Mouse (Mus musculus) intestine, embryonic 16.5 days (tissue): ENCODE measurements at regions not wholly inside any gene's neighbourhood (a gene's known extent, or its start where the extent isn't known, plus 50 kb on each side); places are given as distances from the start of the nearest gene placed in this dataset.
"Not testable (repeated sequence)": the region's sequence is repeated elsewhere in the genome, so short reads cannot be mapped to it uniquely, and the experiment has no call there.

Experiments
- ATAC-seq: fragments of 200-750 bp; cut with Nextera tagmentation; 2 replicates; pipeline ENCODE4 v1.8.0; 2017; ENCODE audit warnings: moderate TSS enrichment, moderate library complexity
- H3K27ac ChIP-seq: fragments of 300-500 bp; sonication (generic); 2 replicates; pipeline ENCODE4 v1.5.1; 2014; ENCODE audit warnings: mild to moderate bottlenecking, low read length
- H3K27me3 ChIP-seq: fragments of 300-500 bp; sonication (generic); replicated peaks from 2 replicates; pipeline ENCODE4 v1.6.1; 2014; ENCODE audit warnings: low read length, control low read depth, mixed read lengths; ENCODE audit not compliant: control insufficient read depth, insufficient read depth
- H3K36me3 ChIP-seq: fragments of 300-500 bp; sonication (generic); 2 replicates; pipeline ENCODE4 v1.6.1; 2014; ENCODE audit warnings: low read length, control low read depth; ENCODE audit not compliant: control insufficient read depth, insufficient read depth
- H3K4me1 ChIP-seq: fragments of 300-500 bp; sonication (generic); 2 replicates; pipeline ENCODE4 v1.6.1; 2014; ENCODE audit warnings: low read length, control low read depth, mixed read lengths; ENCODE audit not compliant: control insufficient read depth, insufficient read depth
- H3K4me2 ChIP-seq: fragments of 300-500 bp; sonication (generic); 2 replicates; pipeline ENCODE4 v1.6.1; 2014; ENCODE audit warnings: low read depth, low read length, control low read depth
- H3K4me3 ChIP-seq: fragments of 300-500 bp; sonication (generic); 2 replicates; pipeline ENCODE4 v1.5.1; 2014; ENCODE audit warnings: mild to moderate bottlenecking, low read length
- H3K9ac ChIP-seq: fragments of 300-500 bp; sonication (generic); 2 replicates; pipeline ENCODE4 v1.6.1; 2014; ENCODE audit warnings: low read depth, low read length
- H3K9me3 ChIP-seq: fragments of 300-500 bp; sonication (generic); 2 replicates; pipeline ENCODE4 v1.6.1; 2016; ENCODE audit warnings: low read length, control low read depth; ENCODE audit not compliant: control insufficient read depth
- WGBS: fragments of 180-500 bp; shearing (Covaris S2); extraction: QIAGEN DNeasy Blood & Tissue Kit; methylation state at CpG from one replicate; pipeline ENCODE4 v1.1.7; 2014; 5-methylcytosine and 5-hydroxymethylcytosine counted together

- 59% methylated on average over 6 of the region's 6 CpGs for WGBS
- Histone ChIP-seq H3K9me3 (no peaks in the 10 kb centered on the region), H3K36me3 (no peaks in the 10 kb centered on the region), H3K27me3 (no peaks in the 10 kb centered on the region), H3K4me2 (no peak overlapping the region), H3K27ac (no peak overlapping the region), H3K4me3 (no peak overlapping the region), H3K9ac (no peak overlapping the region), H3K4me1 (no peaks in the 10 kb centered on the region)
- ATAC-seq: no peak
Measured at GRCm38 (mm10) chr7:138708373-138708772, 137.5 kb upstream of the Ppp2r2d start.

GRCm38 (mm10) chr7:138699599-138699998, 146.3 kb upstream of the Ppp2r2d start:
- ATAC-seq, H3K4me1 ChIP-seq, H3K9me3 ChIP-seq, H3K4me3 ChIP-seq, H3K27ac ChIP-seq, H3K4me2 ChIP-seq, H3K36me3 ChIP-seq, H3K9ac ChIP-seq, H3K27me3 ChIP-seq: not testable (repeated sequence)
- 57% methylated on average over 1 of the region's 1 CpGs for WGBS

- no peaks in the 10 kb centered on the region for H3K27me3 ChIP-seq
- H3K9me3 ChIP-seq: no peaks in the 10 kb centered on the region
- no peak for ATAC-seq
- no peak overlapping the region for H3K4me2 ChIP-seq
- H3K4me3 ChIP-seq: no peak overlapping the region
- 44% methylated on average over 7 of the region's 7 CpGs for WGBS
- H3K9ac ChIP-seq: no peak overlapping the region
- H3K36me3 ChIP-seq: no peaks in the 10 kb centered on the region
- H3K27ac ChIP-seq: no peak overlapping the region
- H3K4me1 ChIP-seq: 0 out of 2 replicates have a peak, but pooled peaks cover 4% of the 10 kb centered on the region
Measured at GRCm38 (mm10) chr7:138682161-138682560, 163.7 kb upstream of the Ppp2r2d start.

GRCm38 (mm10) chr7:138680530-138680929, 165.3 kb upstream of the Ppp2r2d start:
- H3K4me2 ChIP-seq: no peak overlapping the region
- H3K9ac ChIP-seq: no peak overlapping the region
- no peak overlapping the region for H3K4me3 ChIP-seq
- H3K27ac ChIP-seq: no peak overlapping the region
- ATAC-seq: no peak
- WGBS: 78% methylated on average over 5 of the region's 5 CpGs
- no peaks in the 10 kb centered on the region for H3K36me3 ChIP-seq
- H3K9me3 ChIP-seq: no peaks in the 10 kb centered on the region
- H3K4me1 ChIP-seq: 0 out of 2 replicates have a peak, but pooled peaks cover 4% of the 10 kb centered on the region
- no peaks in the 10 kb centered on the region for H3K27me3 ChIP-seq

- H3K4me1 ChIP-seq: 0 out of 2 replicates have a peak, but pooled peaks cover 4% of the 10 kb centered on the region
- no peak for ATAC-seq
- no peaks in the 10 kb centered on the region for H3K27me3 ChIP-seq
Measured at GRCm38 (mm10) chr7:138679575-138679974, 166.3 kb upstream of the Ppp2r2d start.

GRCm38 (mm10) chr7:138672959-138673358, 172.9 kb upstream of the Ppp2r2d start:
- 44% methylated on average over 1 of the region's 1 CpGs for WGBS
- H3K27ac ChIP-seq: no peak overlapping the region
- H3K36me3 ChIP-seq: no peaks in the 10 kb centered on the region

More at GRCm38 (mm10) chr7:138679575-138679974, 166.3 kb upstream of the Ppp2r2d start:
- Histone ChIP-seq H3K36me3 (no peaks in the 10 kb centered on the region), H3K9ac (no peak overlapping the region), H3K9me3 (no peaks in the 10 kb centered on the region), H3K4me2 (no peak overlapping the region), H3K4me3 (no peak overlapping the region), H3K27ac (no peak overlapping the region)
- 75% methylated on average over 2 of the region's 2 CpGs for WGBS

GRCm38 (mm10) chr7:138668337-138668736, 177.5 kb upstream of the Ppp2r2d start:
- Histone ChIP-seq H3K4me3 (no peak overlapping the region), H3K27me3 (no peaks in the 10 kb centered on the region), H3K36me3 (no peaks in the 10 kb centered on the region), H3K9me3 (no peaks in the 10 kb centered on the region), H3K9ac (no peak overlapping the region), H3K4me2 (no peak overlapping the region), H3K4me1 (no peaks in the 10 kb centered on the region), H3K27ac (no peak overlapping the region)
- no peak for ATAC-seq
- WGBS: 38% methylated on average over 4 of the region's 4 CpGs

More at GRCm38 (mm10) chr7:138672959-138673358, 172.9 kb upstream of the Ppp2r2d start:
- no peak overlapping the region for H3K4me2 ChIP-seq
- no peak overlapping the region for H3K9ac ChIP-seq
- H3K27me3 ChIP-seq: no peaks in the 10 kb centered on the region
- ATAC-seq: no peak
- H3K4me3 ChIP-seq: no peak overlapping the region
- H3K4me1 ChIP-seq: no peaks in the 10 kb centered on the region
- no peaks in the 10 kb centered on the region for H3K9me3 ChIP-seq

GRCm38 (mm10) chr7:138660124-138660523, 185.8 kb upstream of the Ppp2r2d start:
- ATAC-seq: no peak
- Histone ChIP-seq H3K27ac (no peak overlapping the region), H3K4me3 (no peak overlapping the region), H3K4me2 (no peak overlapping the region), H3K9me3 (no peaks in the 10 kb centered on the region), H3K27me3 (no peaks in the 10 kb centered on the region), H3K9ac (no peak overlapping the region), H3K36me3 (no peaks in the 10 kb centered on the region), H3K4me1 (no peaks in the 10 kb centered on the region)
- WGBS: 89% methylated on average over 4 of the region's 4 CpGs

- Histone ChIP-seq H3K9me3 (no peaks in the 10 kb centered on the region), H3K27ac (no peak overlapping the region), H3K4me1 (no peaks in the 10 kb centered on the region), H3K27me3 (no peaks in the 10 kb centered on the region), H3K9ac (no peak overlapping the region), H3K4me2 (no peak overlapping the region), H3K4me3 (no peak overlapping the region), H3K36me3 (no peaks in the 10 kb centered on the region)
- ATAC-seq: no peak
- WGBS: 76% methylated on average over 4 of the region's 4 CpGs
Measured at GRCm38 (mm10) chr7:138657521-138657920, 188.4 kb upstream of the Ppp2r2d start.

GRCm38 (mm10) chr7:138657076-138657475, 188.8 kb upstream of the Ppp2r2d start:
- H3K27ac ChIP-seq: no peak overlapping the region
- no peak overlapping the region for H3K9ac ChIP-seq
- no peak for ATAC-seq
- H3K4me1 ChIP-seq: no peaks in the 10 kb centered on the region
- no peak overlapping the region for H3K4me3 ChIP-seq
- no peaks in the 10 kb centered on the region for H3K27me3 ChIP-seq
- H3K36me3 ChIP-seq: no peaks in the 10 kb centered on the region
- H3K9me3 ChIP-seq: no peaks in the 10 kb centered on the region
- 78% methylated on average over 2 of the region's 2 CpGs for WGBS
- no peak overlapping the region for H3K4me2 ChIP-seq
